Mouse (Mus musculus): ENCODE measurements around the gene Cdc14b. TPM values are rescaled to one million over a fixed set of nuclear protein-coding genes. Genes with fewer than 3 reads are reported as not detected.

Cdc14b gene
- total and polyA plus RNA-seq, 3 experiments: 8.2 to 8.8 (median 8.7) TPM

- H3K36me3 ChIP-seq (ENCODE audit: control insufficient read depth, insufficient read depth, low read length): no peaks in the 10 kb centered on the region; the same call in none of the 2 replicates
- WGBS: 40% methylated on average over 5 of the region's 5 CpGs
- no peak overlapping the region for H3K4me3 ChIP-seq
- H3K27me3 ChIP-seq (ENCODE audit: control insufficient read depth, insufficient read depth, low read length): no peaks in the 10 kb centered on the region
- H3K9ac ChIP-seq (ENCODE audit: low read depth, low read length): no peak overlapping the region
- TF ChIP-seq POLR2A (IDR thresholded peaks at IDR 0.05; ENCODE audit: insufficient read depth, low read depth, low read length): no peak
- no peak for TF ChIP-seq EP300 (IDR thresholded peaks at IDR 0.05; ENCODE audit: insufficient read depth, low read depth, low read length)
- TF ChIP-seq CTCF (IDR thresholded peaks at IDR 0.05): no peak
- H3K27ac ChIP-seq: no peak overlapping the region
- no peak for DNase-seq
- intact Hi-C loops (cut with DNase I): loop anchor here (2.0 to 10.0 kb wide), 3 partner anchors 19 to 1185 kb away; partner anchors contain the start of genes 2010111I01Rik and Ercc6l2
- peaks cover 2% of the 10 kb centered on the region; the same call in 1 of the 2 replicates for H3K79me2 ChIP-seq (replicated peaks; ENCODE audit: control insufficient read depth, insufficient read depth, low read length)
- no peaks in the 10 kb centered on the region; the same call in 1 of the 2 replicates for H3K4me1 ChIP-seq (ENCODE audit: control insufficient read depth, insufficient read depth, low read length)
Measured at GRCm38 (mm10) chr13:64150121-64150520, 125.0 kb downstream of the Cdc14b start.

Other genes starting within 250 kb of the Cdc14b start
- gene Hsd17b3, start 186.1 kb downstream of the Cdc14b start, total RNA-seq (2021): not detected
- not detected in 2 replicates for gene Hsd17b3, start 186.1 kb downstream of the Cdc14b start, polyA plus RNA-seq (2012; rRNA removed)
- gene Slc35d2, start 145.9 kb downstream of the Cdc14b start, total RNA-seq (2021): 1 to 10 TPM; 1.3 to 1.6 TPM
- gene Slc35d2, start 145.9 kb downstream of the Cdc14b start, polyA plus RNA-seq (2012; rRNA removed): 1.7 and 3.1 TPM in 2 replicates
- gene Zfp367, start 122.1 kb downstream of the Cdc14b start, total RNA-seq (2021): 10 to 100 TPM; 20.9 to 23.0 TPM
- 14.4 and 27.1 TPM in 2 replicates for gene Zfp367, start 122.1 kb downstream of the Cdc14b start, polyA plus RNA-seq (2012; rRNA removed)
- 10 to 100 TPM; 47.7 to 48.2 TPM for gene Habp4, start 113.5 kb downstream of the Cdc14b start, total RNA-seq (2021)
- gene Habp4, start 113.5 kb downstream of the Cdc14b start, polyA plus RNA-seq (2012; rRNA removed): 29.3 and 37.6 TPM in 2 replicates
- gene Aaed1, start 37.4 kb upstream of the Cdc14b start, total RNA-seq (2021): 10 to 100 TPM; 55.7 to 65.7 TPM
- 19.6 and 28.4 TPM in 2 replicates for gene Aaed1, start 37.4 kb upstream of the Cdc14b start, polyA plus RNA-seq (2012; rRNA removed)
- 100 to 1,000 TPM; 221 to 288 TPM for gene Ctsl, start 95.6 kb upstream of the Cdc14b start, total RNA-seq (2021)
- gene Ctsl, start 95.6 kb upstream of the Cdc14b start, polyA plus RNA-seq (2012; rRNA removed): 90.0 and 166 TPM in 2 replicates
- gene Cdk20, start 157.0 kb upstream of the Cdc14b start, total RNA-seq (2021): 1 to 10 TPM; 2.5 to 2.9 TPM
- 6.2 and 7.4 TPM in 2 replicates for gene Cdk20, start 157.0 kb upstream of the Cdc14b start, polyA plus RNA-seq (2012; rRNA removed)
- not detected for gene Fam240b, start 222.5 kb upstream of the Cdc14b start, total RNA-seq (2021)
- not detected in 2 replicates for gene Fam240b, start 222.5 kb upstream of the Cdc14b start, polyA plus RNA-seq (2012; rRNA removed)